Mouse (Mus musculus): ENCODE measurements at regions not wholly inside any gene's neighbourhood (a gene's known extent, or its start where the extent isn't known, plus 50 kb on each side); places are given as distances from the start of the nearest gene placed in this dataset.

DNA sequence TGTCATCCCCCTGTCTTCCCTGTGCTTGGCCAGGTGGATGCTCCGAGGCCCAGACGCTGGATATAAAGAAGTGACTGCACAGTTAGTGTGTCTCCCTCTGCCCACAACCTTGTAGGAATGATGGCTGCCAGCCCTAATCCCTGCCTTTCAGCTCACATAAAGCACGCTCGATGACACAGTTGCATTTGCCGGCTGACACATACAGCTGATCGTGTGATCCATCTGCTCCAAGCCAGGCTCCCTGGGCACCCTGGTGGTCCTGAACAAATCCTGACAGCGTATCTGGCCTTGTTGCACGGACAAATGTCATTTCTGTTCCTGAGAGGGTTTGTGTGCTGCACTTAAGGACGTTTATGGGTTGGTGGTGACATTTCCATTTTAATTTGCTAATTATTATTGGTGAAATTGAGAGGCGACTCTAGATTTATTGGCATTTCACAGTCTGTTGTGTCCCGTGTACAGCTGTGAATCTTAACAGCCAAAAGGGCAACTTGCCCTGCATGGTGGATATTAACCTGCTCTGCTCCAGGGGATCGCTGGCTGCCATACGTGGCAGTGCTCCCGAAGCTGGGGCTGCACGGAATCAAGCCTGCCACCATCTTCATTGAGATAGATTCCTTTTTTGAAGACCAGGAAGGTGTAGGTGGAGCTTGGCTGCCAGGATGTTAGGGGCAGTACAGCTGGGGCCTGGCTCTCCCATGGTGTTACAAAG, 241.9 kb upstream of the Kcnab2 start:
- Histone ChIP-seq H3K27me3 (ENCODE audit: control insufficient read depth, insufficient read depth, low read length) (no peaks in the 10 kb centered on the region), H3K4me1 (ENCODE audit: control insufficient read depth, insufficient read depth, low read length) (no peaks in the 10 kb centered on the region), H3K9ac (ENCODE audit: low read depth, low read length) (no peak overlapping the region), H3K27ac (replicated peaks; ENCODE audit: insufficient read depth, low read depth, low read length) (no peak overlapping the region), H3K4me3 (ENCODE audit: insufficient read depth, low read depth, low read length) (no peak overlapping the region), H3K79me2 (ENCODE audit: control insufficient read depth, insufficient read depth, low read length) (no peaks in the 10 kb centered on the region), H3K36me3 (ENCODE audit: control insufficient read depth, insufficient read depth, low read length) (no peaks in the 10 kb centered on the region)
- WGBS: 85% methylated on average over 15 of the region's 15 CpGs
- TF ChIP-seq POLR2A (IDR thresholded peaks at IDR 0.05; ENCODE audit: extremely low read depth, insufficient read depth, low read length) (no peak), CTCF (IDR thresholded peaks at IDR 0.05; ENCODE audit: low read depth, low read length) (no peak)
- DNase-seq (ENCODE audit: extremely low read depth, low read depth, low spot score): no peak

DNA sequence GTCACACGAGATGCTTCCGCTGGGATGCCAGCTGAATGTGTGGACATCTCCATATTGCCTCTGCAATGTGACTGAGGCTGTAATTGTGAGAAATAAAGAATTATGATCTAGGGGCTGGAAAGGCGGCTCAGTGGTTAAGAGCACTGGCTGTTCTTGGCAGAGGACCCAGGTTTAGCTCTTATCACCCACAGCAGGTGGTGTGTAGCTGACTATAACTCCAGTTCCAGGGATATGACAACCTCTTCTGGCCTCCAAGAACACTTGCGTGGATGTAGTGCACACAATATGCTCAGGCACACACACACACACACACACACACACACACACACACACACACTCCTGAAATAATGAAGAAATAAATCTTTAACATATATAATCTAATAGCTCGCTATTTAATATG, 232.7 kb upstream of the Kcnab2 start:
- no peak for DNase-seq (ENCODE audit: extremely low read depth, low read depth, low spot score)
- H3K4me3 ChIP-seq (ENCODE audit: insufficient read depth, low read depth, low read length): no peak overlapping the region
- WGBS: 81% methylated on average over 5 of the region's 5 CpGs
- TF ChIP-seq POLR2A (IDR thresholded peaks at IDR 0.05; ENCODE audit: extremely low read depth, insufficient read depth, low read length) (no peak), CTCF (IDR thresholded peaks at IDR 0.05; ENCODE audit: low read depth, low read length) (no peak)
- H3K27me3 ChIP-seq (ENCODE audit: control insufficient read depth, insufficient read depth, low read length): no peaks in the 10 kb centered on the region
- H3K79me2 ChIP-seq (ENCODE audit: control insufficient read depth, insufficient read depth, low read length): no peaks in the 10 kb centered on the region
- no peak overlapping the region for H3K27ac ChIP-seq (replicated peaks; ENCODE audit: insufficient read depth, low read depth, low read length)
- H3K36me3 ChIP-seq (ENCODE audit: control insufficient read depth, insufficient read depth, low read length): no peaks in the 10 kb centered on the region
- no peaks in the 10 kb centered on the region for H3K4me1 ChIP-seq (ENCODE audit: control insufficient read depth, insufficient read depth, low read length)
- H3K9ac ChIP-seq (ENCODE audit: low read depth, low read length): no peak overlapping the region

DNA sequence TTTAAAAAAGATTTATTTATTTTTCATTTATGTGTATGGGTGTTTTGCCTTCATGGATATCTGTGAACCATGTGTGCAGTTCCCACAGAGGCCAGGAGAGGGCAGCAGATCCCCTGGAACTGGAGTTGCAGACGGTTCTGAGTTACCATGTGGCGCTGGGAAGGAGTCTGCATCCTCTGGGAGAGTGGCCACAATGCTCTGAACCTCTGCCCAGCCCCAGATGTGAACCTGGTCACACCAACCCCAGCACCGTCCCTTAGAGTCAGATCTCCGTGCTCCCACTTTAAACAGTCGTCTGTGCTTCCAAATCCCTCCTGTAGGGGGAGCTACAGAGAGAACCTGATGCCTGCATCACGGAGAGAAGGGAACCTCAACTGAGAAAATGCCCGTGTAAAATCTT, 222.5 kb upstream of the Kcnab2 start:
- Histone ChIP-seq H3K9ac (ENCODE audit: low read depth, low read length) (no peak overlapping the region), H3K4me1 (ENCODE audit: control insufficient read depth, insufficient read depth, low read length) (no peaks in the 10 kb centered on the region), H3K27ac (replicated peaks; ENCODE audit: insufficient read depth, low read depth, low read length) (no peak overlapping the region), H3K36me3 (ENCODE audit: control insufficient read depth, insufficient read depth, low read length) (no peaks in the 10 kb centered on the region), H3K27me3 (ENCODE audit: control insufficient read depth, insufficient read depth, low read length) (no peaks in the 10 kb centered on the region), H3K79me2 (ENCODE audit: control insufficient read depth, insufficient read depth, low read length) (no peaks in the 10 kb centered on the region), H3K4me3 (ENCODE audit: insufficient read depth, low read depth, low read length) (no peak overlapping the region)
- TF ChIP-seq CTCF (IDR thresholded peaks at IDR 0.05; ENCODE audit: low read depth, low read length) (peak; percentile 52), POLR2A (IDR thresholded peaks at IDR 0.05; ENCODE audit: extremely low read depth, insufficient read depth, low read length) (no peak)
- WGBS: 74% methylated on average over 7 of the region's 7 CpGs
- DNase-seq (ENCODE audit: extremely low read depth, low read depth, low spot score): no peak

DNA sequence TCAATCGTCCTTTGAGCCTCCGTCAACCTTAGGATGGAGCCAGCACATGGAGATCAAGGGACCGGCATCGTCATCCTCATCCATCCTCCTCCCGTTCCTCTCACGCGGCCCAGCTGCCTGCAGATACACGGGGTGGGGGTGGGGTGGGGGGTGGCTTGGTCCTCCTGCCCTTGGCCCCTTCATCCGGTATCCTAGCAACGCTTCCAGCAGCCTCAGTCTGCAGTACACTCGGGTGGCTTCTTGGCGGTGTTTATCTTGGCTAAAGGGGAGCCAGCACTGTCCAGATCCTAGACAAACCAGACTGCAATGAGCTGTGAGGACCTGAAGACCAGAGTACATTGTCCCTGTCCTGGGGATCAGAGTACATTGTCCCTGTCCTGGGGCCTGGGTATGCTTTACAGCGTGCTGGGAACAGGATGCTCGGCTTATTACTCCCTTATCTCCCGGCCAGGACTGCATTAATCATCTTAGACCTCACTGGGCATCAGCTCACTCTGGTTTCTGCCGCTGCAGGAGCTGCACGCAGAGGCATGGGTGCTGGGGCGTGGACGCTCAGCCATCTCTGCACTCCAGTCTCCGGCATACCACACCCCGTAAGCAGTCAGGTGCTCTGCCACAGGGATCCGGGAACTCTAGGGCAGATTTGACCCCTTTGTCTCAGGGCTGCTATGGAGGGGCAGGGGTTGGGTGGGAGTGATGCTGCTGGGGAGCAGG, 219.7 kb upstream of the Kcnab2 start:
- Histone ChIP-seq H3K36me3 (ENCODE audit: control insufficient read depth, insufficient read depth, low read length) (no peaks in the 10 kb centered on the region), H3K4me1 (ENCODE audit: control insufficient read depth, insufficient read depth, low read length) (no peaks in the 10 kb centered on the region), H3K9ac (ENCODE audit: low read depth, low read length) (no peak overlapping the region), H3K27ac (replicated peaks; ENCODE audit: insufficient read depth, low read depth, low read length) (no peak overlapping the region), H3K79me2 (ENCODE audit: control insufficient read depth, insufficient read depth, low read length) (no peaks in the 10 kb centered on the region), H3K4me3 (ENCODE audit: insufficient read depth, low read depth, low read length) (no peak overlapping the region), H3K27me3 (ENCODE audit: control insufficient read depth, insufficient read depth, low read length) (no peaks in the 10 kb centered on the region)
- TF ChIP-seq CTCF (IDR thresholded peaks at IDR 0.05; ENCODE audit: low read depth, low read length) (no peak), POLR2A (IDR thresholded peaks at IDR 0.05; ENCODE audit: extremely low read depth, insufficient read depth, low read length) (no peak)
- WGBS: 35% methylated on average over 22 of the region's 22 CpGs
- no peak for DNase-seq (ENCODE audit: extremely low read depth, low read depth, low spot score)

DNA sequence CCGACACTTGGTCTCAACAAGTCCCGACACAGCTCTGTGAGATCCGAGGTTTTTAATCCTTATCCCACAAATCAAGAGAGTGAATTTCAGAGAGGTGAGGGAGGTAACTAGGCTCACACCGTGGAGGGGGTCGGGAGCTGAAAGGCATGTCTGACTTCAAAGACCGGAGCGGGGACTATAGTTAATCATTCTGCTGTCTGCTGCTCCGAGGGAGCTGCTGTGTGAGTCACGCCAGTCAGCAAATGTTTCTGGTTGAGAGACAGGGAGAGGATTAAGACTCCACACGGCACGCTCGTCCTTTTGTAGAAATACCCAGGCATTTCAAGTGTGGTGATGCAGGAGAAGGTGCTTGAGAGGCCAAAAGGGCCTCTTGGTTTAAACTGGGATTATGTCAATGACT, 214.1 kb upstream of the Kcnab2 start:
- no peak overlapping the region for H3K9ac ChIP-seq (ENCODE audit: low read depth, low read length)
- no peak for DNase-seq (ENCODE audit: extremely low read depth, low read depth, low spot score)
- H3K4me1 ChIP-seq (ENCODE audit: control insufficient read depth, insufficient read depth, low read length): no peaks in the 10 kb centered on the region
- TF ChIP-seq POLR2A (IDR thresholded peaks at IDR 0.05; ENCODE audit: extremely low read depth, insufficient read depth, low read length): no peak
- TF ChIP-seq CTCF (IDR thresholded peaks at IDR 0.05; ENCODE audit: low read depth, low read length): no peak
- H3K36me3 ChIP-seq (ENCODE audit: control insufficient read depth, insufficient read depth, low read length): no peaks in the 10 kb centered on the region
- no peaks in the 10 kb centered on the region for H3K27me3 ChIP-seq (ENCODE audit: control insufficient read depth, insufficient read depth, low read length)
- no peaks in the 10 kb centered on the region for H3K79me2 ChIP-seq (ENCODE audit: control insufficient read depth, insufficient read depth, low read length)
- 44% methylated on average over 12 of the region's 12 CpGs for WGBS
- no peak overlapping the region for H3K27ac ChIP-seq (replicated peaks; ENCODE audit: insufficient read depth, low read depth, low read length)
- no peak overlapping the region for H3K4me3 ChIP-seq (ENCODE audit: insufficient read depth, low read depth, low read length)

DNA sequence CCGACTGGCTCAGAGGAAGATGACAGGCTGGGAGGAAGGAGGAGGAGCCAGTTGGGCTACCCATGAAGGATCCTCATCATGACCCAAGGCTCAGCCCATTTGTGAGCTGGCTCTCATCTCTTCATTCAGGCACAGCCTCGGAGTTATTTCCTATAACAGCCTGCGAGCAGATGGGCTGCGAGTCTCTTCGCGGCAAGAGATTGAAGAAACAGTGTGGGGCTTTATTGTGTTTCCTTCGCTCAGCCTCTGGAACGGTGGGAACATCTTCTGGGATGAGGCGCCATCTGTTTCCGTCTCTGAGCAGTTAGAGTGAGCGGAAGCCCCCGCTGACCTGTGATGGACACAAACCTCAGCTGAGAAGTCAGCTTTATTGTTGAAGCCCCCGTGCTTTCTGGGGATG, 213.6 kb upstream of the Kcnab2 start:
- no peak overlapping the region for H3K27ac ChIP-seq (replicated peaks; ENCODE audit: insufficient read depth, low read depth, low read length)
- no peak for TF ChIP-seq POLR2A (IDR thresholded peaks at IDR 0.05; ENCODE audit: extremely low read depth, insufficient read depth, low read length)
- TF ChIP-seq CTCF (IDR thresholded peaks at IDR 0.05; ENCODE audit: low read depth, low read length): no peak
- no peaks in the 10 kb centered on the region for H3K27me3 ChIP-seq (ENCODE audit: control insufficient read depth, insufficient read depth, low read length)
- H3K4me1 ChIP-seq (ENCODE audit: control insufficient read depth, insufficient read depth, low read length): no peaks in the 10 kb centered on the region
- no peak overlapping the region for H3K4me3 ChIP-seq (ENCODE audit: insufficient read depth, low read depth, low read length)
- H3K79me2 ChIP-seq (ENCODE audit: control insufficient read depth, insufficient read depth, low read length): no peaks in the 10 kb centered on the region
- WGBS: 89% methylated on average over 13 of the region's 13 CpGs
- H3K36me3 ChIP-seq (ENCODE audit: control insufficient read depth, insufficient read depth, low read length): no peaks in the 10 kb centered on the region
- no peak for DNase-seq (ENCODE audit: extremely low read depth, low read depth, low spot score)
- no peak overlapping the region for H3K9ac ChIP-seq (ENCODE audit: low read depth, low read length)

All from liver, adult 2 months (tissue).